Mouse (Mus musculus): ENCODE measurements at regions not wholly inside any gene's neighbourhood (a gene's known extent, or its start where the extent isn't known, plus 50 kb on each side); places are given as distances from the start of the nearest gene placed in this dataset.

- no peaks in the 10 kb centered on the region for H3K9me3 ChIP-seq (replicated peaks)
- TF ChIP-seq CTCF (IDR thresholded peaks at IDR 0.05; ENCODE audit: low read depth, low read length) (no peak), POLR2AphosphoS5 (IDR thresholded peaks at IDR 0.05; ENCODE audit: insufficient replicate concordance, low read depth, low read length) (no peak), TAL1 (conservative IDR thresholded peaks at IDR 0.05; ENCODE audit: low read depth, low read length) (no peak), GATA1 (IDR thresholded peaks at IDR 0.05; ENCODE audit: borderline replicate concordance, low read length) (no peak), GATA2 (IDR thresholded peaks at IDR 0.05; ENCODE audit: borderline replicate concordance, low read depth, low read length) (no peak)
- H3K4me3 ChIP-seq (ENCODE audit: low read depth, low read length) = no peak overlapping the region
- no peaks in the 10 kb centered on the region for H3K36me3 ChIP-seq (replicated peaks)
- H3K4me1 ChIP-seq (ENCODE audit: insufficient read depth, low read depth, low read length) = peaks cover 20% of the 10 kb centered on the region; the same call in 1 of the 2 replicates
- ATAC-seq (ENCODE audit: extremely low read depth, insufficient number of reproducible peaks, low FRiP score, poor library complexity, severe bottlenecking) (no peak), DNase-seq (ENCODE audit: low spot score) (no peak)
- no peaks in the 10 kb centered on the region; the same call in 1 of the 2 replicates for H3K27me3 ChIP-seq (ENCODE audit: insufficient read depth, low read length)
These were observed 130.6 kb downstream of the Psmg1 start for GRCm38 (mm10) chr16:95860111-95860510.

GRCm38 (mm10) chr16:95857403-95857802 is 133.4 kb downstream of the Psmg1 start:
- DNase-seq (ENCODE audit: low spot score) (no peak), ATAC-seq (ENCODE audit: extremely low read depth, insufficient number of reproducible peaks, low FRiP score, poor library complexity, severe bottlenecking) (no peak)
- H3K27me3 ChIP-seq (ENCODE audit: insufficient read depth, low read length) = no peaks in the 10 kb centered on the region
- no peaks in the 10 kb centered on the region for H3K9me3 ChIP-seq (replicated peaks)
- H3K4me1 ChIP-seq (ENCODE audit: insufficient read depth, low read depth, low read length) = peaks cover 14% of the 10 kb centered on the region; the same call in 1 of the 2 replicates
- H3K36me3 ChIP-seq (replicated peaks) = no peaks in the 10 kb centered on the region
- TF ChIP-seq CTCF (IDR thresholded peaks at IDR 0.05; ENCODE audit: low read depth, low read length) (no peak), TAL1 (conservative IDR thresholded peaks at IDR 0.05; ENCODE audit: low read depth, low read length) (no peak), GATA2 (IDR thresholded peaks at IDR 0.05; ENCODE audit: borderline replicate concordance, low read depth, low read length) (no peak), GATA1 (IDR thresholded peaks at IDR 0.05; ENCODE audit: borderline replicate concordance, low read length) (no peak), POLR2AphosphoS5 (IDR thresholded peaks at IDR 0.05; ENCODE audit: insufficient replicate concordance, low read depth, low read length) (no peak)
- no peak overlapping the region for H3K4me3 ChIP-seq (ENCODE audit: low read depth, low read length)

GRCm38 (mm10) chr16:95855230-95855629 is 135.5 kb downstream of the Psmg1 start:
- no peaks in the 10 kb centered on the region for H3K27me3 ChIP-seq (ENCODE audit: insufficient read depth, low read length)
- H3K9me3 ChIP-seq (replicated peaks) = no peaks in the 10 kb centered on the region
- DNase-seq (ENCODE audit: low spot score) (no peak), ATAC-seq (ENCODE audit: extremely low read depth, insufficient number of reproducible peaks, low FRiP score, poor library complexity, severe bottlenecking) (no peak)
- no peaks in the 10 kb centered on the region for H3K4me1 ChIP-seq (ENCODE audit: insufficient read depth, low read depth, low read length)
- no peak overlapping the region for H3K4me3 ChIP-seq (ENCODE audit: low read depth, low read length)
- no peaks in the 10 kb centered on the region for H3K36me3 ChIP-seq (replicated peaks)
- TF ChIP-seq POLR2AphosphoS5 (IDR thresholded peaks at IDR 0.05; ENCODE audit: insufficient replicate concordance, low read depth, low read length) (no peak), GATA1 (IDR thresholded peaks at IDR 0.05; ENCODE audit: borderline replicate concordance, low read length) (no peak), CTCF (IDR thresholded peaks at IDR 0.05; ENCODE audit: low read depth, low read length) (no peak), GATA2 (IDR thresholded peaks at IDR 0.05; ENCODE audit: borderline replicate concordance, low read depth, low read length) (no peak), TAL1 (conservative IDR thresholded peaks at IDR 0.05; ENCODE audit: low read depth, low read length) (no peak)

DNA sequence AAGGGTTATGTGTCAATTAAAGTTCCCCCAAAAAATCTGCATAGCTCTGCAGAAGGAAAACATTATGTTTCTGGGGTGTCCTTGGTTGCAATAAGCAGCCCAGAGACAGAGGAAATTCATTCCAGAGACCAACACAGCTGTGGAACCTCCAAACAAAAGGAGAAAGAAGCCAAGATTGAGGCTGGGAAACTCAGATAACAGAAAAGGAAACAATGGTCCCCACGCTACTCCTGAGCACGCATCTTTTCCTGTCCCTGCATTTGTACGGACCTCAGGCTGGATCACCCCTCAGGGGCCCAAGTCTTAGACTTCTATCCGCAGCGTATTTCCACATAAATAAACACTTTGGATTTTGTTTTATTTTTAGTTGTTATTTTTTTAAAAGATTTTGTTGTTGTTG is 138.9 kb downstream of the Psmg1 start:
- ATAC-seq (ENCODE audit: extremely low read depth, insufficient number of reproducible peaks, low FRiP score, poor library complexity, severe bottlenecking) = no peak
- H3K27me3 ChIP-seq (ENCODE audit: insufficient read depth, low read length) = peaks cover 12% of the 10 kb centered on the region; the same call in 1 of the 2 replicates

GRCm38 (mm10) chr16:95848555-95849082 is 142.1 kb downstream of the Psmg1 start:
- Histone ChIP-seq H3K9me3 (replicated peaks) (no peaks in the 10 kb centered on the region), H3K4me3 (ENCODE audit: low read depth, low read length) (no peak overlapping the region), H3K36me3 (replicated peaks) (no peaks in the 10 kb centered on the region), H3K27me3 (ENCODE audit: insufficient read depth, low read length) (peaks cover 23% of the 10 kb centered on the region), H3K4me1 (ENCODE audit: insufficient read depth, low read depth, low read length) (no peaks in the 10 kb centered on the region)
- no peak for TF ChIP-seq POLR2AphosphoS5 (IDR thresholded peaks at IDR 0.05; ENCODE audit: insufficient replicate concordance, low read depth, low read length)
- no peak for TF ChIP-seq TAL1 (conservative IDR thresholded peaks at IDR 0.05; ENCODE audit: low read depth, low read length)
- no peak for TF ChIP-seq CTCF (IDR thresholded peaks at IDR 0.05; ENCODE audit: low read depth, low read length)
- no peak for TF ChIP-seq GATA1 (IDR thresholded peaks at IDR 0.05; ENCODE audit: borderline replicate concordance, low read length)
- TF ChIP-seq GATA2 (IDR thresholded peaks at IDR 0.05; ENCODE audit: borderline replicate concordance, low read depth, low read length) = no peak
- DNase-seq (ENCODE audit: low spot score) (no peak), ATAC-seq (ENCODE audit: extremely low read depth, insufficient number of reproducible peaks, low FRiP score, poor library complexity, severe bottlenecking) (no peak)

More for the DNA sequence above, 138.9 kb downstream of the Psmg1 start:
- TF ChIP-seq POLR2AphosphoS5 (IDR thresholded peaks at IDR 0.05; ENCODE audit: insufficient replicate concordance, low read depth, low read length) (no peak), TAL1 (conservative IDR thresholded peaks at IDR 0.05; ENCODE audit: low read depth, low read length) (no peak), GATA1 (IDR thresholded peaks at IDR 0.05; ENCODE audit: borderline replicate concordance, low read length) (no peak)
- Histone ChIP-seq H3K9me3 (replicated peaks) (no peaks in the 10 kb centered on the region), H3K4me3 (ENCODE audit: low read depth, low read length) (no peak overlapping the region), H3K4me1 (ENCODE audit: insufficient read depth, low read depth, low read length) (no peaks in the 10 kb centered on the region), H3K36me3 (replicated peaks) (no peaks in the 10 kb centered on the region)
- DNase-seq (ENCODE audit: low spot score) = no peak

- Histone ChIP-seq H3K36me3 (replicated peaks) (no peaks in the 10 kb centered on the region), H3K4me3 (ENCODE audit: low read depth, low read length) (no peak overlapping the region), H3K27me3 (ENCODE audit: insufficient read depth, low read length) (peaks cover 23% of the 10 kb centered on the region), H3K9me3 (replicated peaks) (no peaks in the 10 kb centered on the region), H3K4me1 (ENCODE audit: insufficient read depth, low read depth, low read length) (no peaks in the 10 kb centered on the region)
- no peak for TF ChIP-seq POLR2AphosphoS5 (IDR thresholded peaks at IDR 0.05; ENCODE audit: insufficient replicate concordance, low read depth, low read length)
- no peak for TF ChIP-seq GATA1 (IDR thresholded peaks at IDR 0.05; ENCODE audit: borderline replicate concordance, low read length)
- no peak for TF ChIP-seq TAL1 (conservative IDR thresholded peaks at IDR 0.05; ENCODE audit: low read depth, low read length)
- TF ChIP-seq GATA2 (IDR thresholded peaks at IDR 0.05; ENCODE audit: borderline replicate concordance, low read depth, low read length) = no peak
- no peak for TF ChIP-seq CTCF (IDR thresholded peaks at IDR 0.05; ENCODE audit: low read depth, low read length)
- no peak for DNase-seq (ENCODE audit: low spot score)
- no peak for ATAC-seq (ENCODE audit: extremely low read depth, insufficient number of reproducible peaks, low FRiP score, poor library complexity, severe bottlenecking)
These were observed 142.8 kb downstream of the Psmg1 start for GRCm38 (mm10) chr16:95847765-95848483.

Data from G1E (cell line).